Mouse (Mus musculus): ENCODE measurements around the gene Vps50. TPM values are rescaled to one million over a fixed set of nuclear protein-coding genes. Genes with fewer than 3 reads are reported as not detected.
A peak's percentile ranks its signal among the peaks of the same experiment; 100 is the strongest.

The Vps50 gene
- polyA plus RNA-seq (2014; fragmentation: Nextera tagmentation; extraction: Ambion mirVana) = 38.5 and 40.2 TPM in 2 replicates

DNA sequence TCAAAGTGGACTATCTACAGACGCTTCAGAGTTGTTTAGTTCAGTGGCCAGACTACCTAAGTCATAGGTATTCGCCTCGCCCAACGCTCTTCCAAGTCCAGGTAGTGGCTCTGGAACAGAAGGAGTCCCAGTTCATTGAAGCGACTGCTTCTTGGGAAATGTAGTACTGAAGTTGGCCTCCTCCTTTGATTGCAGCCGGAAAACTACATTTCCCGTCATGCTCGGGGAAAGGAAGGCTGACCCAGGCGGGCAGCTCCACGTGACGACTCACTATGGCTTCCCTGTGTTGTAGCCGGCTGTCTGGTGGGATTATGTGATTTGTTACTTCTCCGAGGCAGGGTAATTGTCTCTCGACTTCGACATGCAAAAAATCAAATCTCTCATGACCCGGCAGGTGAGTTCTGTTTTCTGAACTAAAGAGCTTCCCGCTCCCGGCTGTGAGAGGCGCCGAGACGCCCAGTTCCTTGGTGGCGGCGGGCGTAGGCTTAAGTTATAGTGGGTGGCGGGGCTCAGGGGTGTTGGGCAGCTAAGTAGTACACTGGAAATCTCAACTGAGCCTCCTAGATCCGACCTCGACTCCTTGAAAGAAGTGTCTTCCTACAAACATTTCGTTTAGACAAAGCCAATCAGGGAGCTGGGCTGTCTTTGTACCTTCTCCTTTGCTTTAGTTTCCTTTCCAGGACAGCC lies at the start of gene Vps50, which contains the start of gene Hepacam2:
Gene Vps50, plus strand, starts transcription at position 221 of the 687 bp plus-strand sequence.
Gene Hepacam2, minus strand, starts transcription at position 137 of the 687 bp plus-strand sequence.
- ATAC-seq (replicated peaks; ENCODE audit: insufficient number of reproducible peaks, low FRiP score, low TSS enrichment, low read depth) (peak; percentile 97), DNase-seq (ENCODE audit: low spot score) (peak; percentile 95)
- Histone ChIP-seq H3K9ac (replicated peaks; ENCODE audit: low read length) (peak within 1 kb of the TSS; percentile 67), H3K36me3 (replicated peaks; ENCODE audit: control insufficient read depth, insufficient read depth, low read depth, low read length) (no peaks in the 10 kb centered on the region), H3K4me2 (ENCODE audit: low read depth, low read length) (peak within 1 kb of the TSS; percentile 68), H3K27ac (replicated peaks; ENCODE audit: low read depth, low read length) (no peak within 1 kb of the TSS), H3K4me3 (ENCODE audit: low read depth, low read length) (peak within 1 kb of the TSS; percentile 75), H3K27me3 (ENCODE audit: control insufficient read depth, insufficient read depth, low read length) (no peaks in the 10 kb centered on the region), H3K4me1 (ENCODE audit: control insufficient read depth, insufficient read depth, low read length) (no peaks in the 10 kb centered on the region), H3K9me3 (replicated peaks; ENCODE audit: control insufficient read depth, low read length) (no peaks in the 10 kb centered on the region)
- under 1% methylated on average over 28 of the region's 28 CpGs for WGBS

DNA sequence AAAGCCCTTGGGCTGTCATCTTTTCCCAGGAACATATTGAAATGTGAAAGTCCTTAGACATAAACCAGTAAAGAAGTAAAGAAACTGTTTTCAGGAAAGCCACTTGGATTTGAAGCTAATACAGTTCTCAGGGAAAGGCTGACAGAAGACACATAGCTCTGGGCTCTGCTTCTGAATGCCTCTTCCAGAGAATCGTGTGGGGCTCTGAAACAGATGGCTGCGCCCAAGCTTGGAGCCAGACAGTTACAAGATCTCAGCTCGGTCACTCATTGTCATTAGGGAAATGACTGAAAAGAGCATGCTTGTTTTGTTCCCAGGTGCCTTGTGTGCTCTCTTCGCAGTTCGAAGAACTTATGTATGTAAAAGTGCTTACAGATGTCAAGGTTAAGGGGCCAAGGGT lies 43.8 kb upstream of the Vps50 start:
- H3K9me3 ChIP-seq (replicated peaks; ENCODE audit: control insufficient read depth, low read length) = no peaks in the 10 kb centered on the region
- ATAC-seq (replicated peaks; ENCODE audit: insufficient number of reproducible peaks, low FRiP score, low TSS enrichment, low read depth) = no peak
- H3K27ac ChIP-seq (replicated peaks; ENCODE audit: low read depth, low read length) = no peak overlapping the region
- 48% methylated on average over 5 of the region's 5 CpGs for WGBS
- H3K4me1 ChIP-seq (ENCODE audit: control insufficient read depth, insufficient read depth, low read length) = no peaks in the 10 kb centered on the region
- H3K36me3 ChIP-seq (replicated peaks; ENCODE audit: control insufficient read depth, insufficient read depth, low read depth, low read length) = no peaks in the 10 kb centered on the region
- no peaks in the 10 kb centered on the region for H3K27me3 ChIP-seq (ENCODE audit: control insufficient read depth, insufficient read depth, low read length)
- H3K4me2 ChIP-seq (ENCODE audit: low read depth, low read length) = no peak overlapping the region
- no peak overlapping the region for H3K4me3 ChIP-seq (ENCODE audit: low read depth, low read length)
- DNase-seq (ENCODE audit: low spot score) = peak; percentile 43
- no peak overlapping the region for H3K9ac ChIP-seq (replicated peaks; ENCODE audit: low read length)

DNA sequence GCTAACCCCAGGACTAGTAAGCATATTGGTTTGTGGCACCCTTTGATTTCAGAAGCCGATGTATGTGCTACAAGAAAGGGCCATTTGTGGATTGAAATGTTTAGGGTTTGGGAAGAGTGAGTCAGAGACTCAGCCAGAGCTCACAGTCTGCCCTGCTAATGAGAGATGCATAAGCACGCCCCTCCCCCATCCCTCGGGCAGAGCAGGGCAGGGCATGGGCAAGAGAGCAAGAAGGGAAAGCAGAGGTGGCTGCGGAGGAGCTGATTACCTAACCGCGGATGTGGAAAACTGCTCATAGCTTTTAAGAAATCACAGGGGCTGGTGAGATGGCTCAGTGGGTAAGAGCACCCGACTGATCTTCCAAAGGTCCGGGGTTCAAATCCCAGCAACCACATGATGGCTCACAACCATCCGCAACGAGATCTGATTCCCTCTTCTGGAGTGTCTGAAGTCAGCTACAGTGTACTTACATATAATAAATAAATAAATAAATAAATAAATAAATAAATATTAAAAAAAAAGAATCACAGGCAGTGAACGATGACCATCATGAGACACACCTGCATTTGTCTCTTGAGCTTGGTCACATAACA lies 42.1 kb upstream of the Vps50 start:
- H3K27ac ChIP-seq (replicated peaks; ENCODE audit: low read depth, low read length) = no peak overlapping the region
- H3K27me3 ChIP-seq (ENCODE audit: control insufficient read depth, insufficient read depth, low read length) = no peaks in the 10 kb centered on the region
- H3K4me3 ChIP-seq (ENCODE audit: low read depth, low read length) = no peak overlapping the region
- H3K4me1 ChIP-seq (ENCODE audit: control insufficient read depth, insufficient read depth, low read length) = no peaks in the 10 kb centered on the region
- DNase-seq (ENCODE audit: low spot score) (no peak), ATAC-seq (replicated peaks; ENCODE audit: insufficient number of reproducible peaks, low FRiP score, low TSS enrichment, low read depth) (no peak)
- no peaks in the 10 kb centered on the region for H3K36me3 ChIP-seq (replicated peaks; ENCODE audit: control insufficient read depth, insufficient read depth, low read depth, low read length)
- 64% methylated on average over 11 of the region's 11 CpGs for WGBS
- H3K4me2 ChIP-seq (ENCODE audit: low read depth, low read length) = no peak overlapping the region
- no peak overlapping the region for H3K9ac ChIP-seq (replicated peaks; ENCODE audit: low read length)
- H3K9me3 ChIP-seq (replicated peaks; ENCODE audit: control insufficient read depth, low read length) = no peaks in the 10 kb centered on the region

DNA sequence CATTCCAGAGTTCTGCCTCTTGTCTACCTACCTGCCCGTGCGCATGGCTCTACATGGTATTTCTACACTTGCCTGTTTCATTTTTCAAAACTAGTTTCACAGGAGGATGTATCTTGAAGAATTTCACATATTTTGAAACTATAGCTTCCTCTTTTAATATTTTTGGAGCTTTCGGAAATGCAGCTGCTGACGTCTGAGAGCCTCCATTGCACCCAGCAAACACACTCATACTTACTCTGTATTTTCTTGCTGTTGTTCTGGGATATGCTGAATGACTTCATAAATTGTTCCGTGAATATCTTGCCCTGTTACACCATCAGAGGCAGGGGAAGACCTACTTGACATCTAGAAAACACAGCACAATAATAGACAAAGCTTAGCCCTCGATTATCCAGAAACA lies 35.2 kb upstream of the Vps50 start:
- DNase-seq (ENCODE audit: low spot score) = no peak
- WGBS = 68% methylated on average over 6 of the region's 6 CpGs

DNA sequence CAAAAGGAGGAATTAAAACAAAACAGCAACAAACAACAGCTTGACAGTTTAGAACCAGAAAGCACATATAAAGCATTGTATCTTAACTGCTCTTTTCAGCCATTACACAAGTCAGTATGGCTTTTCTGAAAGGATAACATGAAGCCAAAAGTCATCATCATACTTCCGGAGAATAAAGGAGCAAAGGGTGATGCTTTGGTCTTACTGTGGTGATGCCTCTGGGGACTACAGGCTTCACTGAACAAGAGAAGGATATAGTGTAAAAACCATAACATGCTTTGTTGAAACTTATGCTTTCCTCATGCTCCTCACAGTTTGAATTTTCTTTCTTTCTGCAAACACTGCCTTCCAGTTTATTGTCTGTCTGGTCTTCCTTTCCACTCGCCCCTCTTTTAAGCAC lies 34.6 kb upstream of the Vps50 start:
- Histone ChIP-seq H3K27me3 (ENCODE audit: control insufficient read depth, insufficient read depth, low read length) (no peaks in the 10 kb centered on the region), H3K4me1 (ENCODE audit: control insufficient read depth, insufficient read depth, low read length) (no peaks in the 10 kb centered on the region), H3K9ac (replicated peaks; ENCODE audit: low read length) (no peak overlapping the region), H3K4me2 (ENCODE audit: low read depth, low read length) (no peak overlapping the region), H3K27ac (replicated peaks; ENCODE audit: low read depth, low read length) (no peak overlapping the region), H3K36me3 (replicated peaks; ENCODE audit: control insufficient read depth, insufficient read depth, low read depth, low read length) (no peaks in the 10 kb centered on the region), H3K4me3 (ENCODE audit: low read depth, low read length) (no peak overlapping the region), H3K9me3 (replicated peaks; ENCODE audit: control insufficient read depth, low read length) (no peaks in the 10 kb centered on the region)
- 81% methylated on average over 2 of the region's 2 CpGs for WGBS
- DNase-seq (ENCODE audit: low spot score) (no peak), ATAC-seq (replicated peaks; ENCODE audit: insufficient number of reproducible peaks, low FRiP score, low TSS enrichment, low read depth) (no peak)

More for the DNA sequence above, 35.2 kb upstream of the Vps50 start:
- ATAC-seq (replicated peaks; ENCODE audit: insufficient number of reproducible peaks, low FRiP score, low TSS enrichment, low read depth) = no peak
- Histone ChIP-seq H3K36me3 (replicated peaks; ENCODE audit: control insufficient read depth, insufficient read depth, low read depth, low read length) (no peaks in the 10 kb centered on the region), H3K9ac (replicated peaks; ENCODE audit: low read length) (no peak overlapping the region), H3K4me3 (ENCODE audit: low read depth, low read length) (no peak overlapping the region), H3K4me1 (ENCODE audit: control insufficient read depth, insufficient read depth, low read length) (no peaks in the 10 kb centered on the region), H3K4me2 (ENCODE audit: low read depth, low read length) (no peak overlapping the region), H3K27me3 (ENCODE audit: control insufficient read depth, insufficient read depth, low read length) (no peaks in the 10 kb centered on the region), H3K27ac (replicated peaks; ENCODE audit: low read depth, low read length) (no peak overlapping the region), H3K9me3 (replicated peaks; ENCODE audit: control insufficient read depth, low read length) (no peaks in the 10 kb centered on the region)

DNA sequence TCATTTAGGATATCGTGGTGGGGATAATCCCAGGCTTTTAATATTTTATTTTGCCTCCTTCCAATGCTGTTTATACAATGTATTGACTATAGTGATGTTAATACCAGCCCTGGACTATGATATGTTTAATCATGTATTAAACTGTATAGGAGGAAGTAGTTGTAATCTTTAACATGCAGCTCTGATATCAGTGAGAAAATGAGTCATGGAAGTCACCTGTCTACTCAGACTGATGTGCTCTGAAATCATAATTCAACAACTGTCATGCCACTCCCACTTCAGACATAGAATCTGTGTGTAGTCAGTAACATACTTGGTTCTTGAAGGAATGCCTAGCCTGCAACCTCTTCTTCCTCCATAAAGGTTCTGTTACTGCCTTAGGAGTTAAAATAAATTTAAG lies 29.6 kb upstream of the Vps50 start:
- no peaks in the 10 kb centered on the region for H3K9me3 ChIP-seq (replicated peaks; ENCODE audit: control insufficient read depth, low read length)
- no peaks in the 10 kb centered on the region for H3K4me1 ChIP-seq (ENCODE audit: control insufficient read depth, insufficient read depth, low read length)
- ATAC-seq (replicated peaks; ENCODE audit: insufficient number of reproducible peaks, low FRiP score, low TSS enrichment, low read depth) (no peak), DNase-seq (ENCODE audit: low spot score) (no peak)
- no peak overlapping the region for H3K27ac ChIP-seq (replicated peaks; ENCODE audit: low read depth, low read length)
- no peaks in the 10 kb centered on the region for H3K36me3 ChIP-seq (replicated peaks; ENCODE audit: control insufficient read depth, insufficient read depth, low read depth, low read length)
- no peak overlapping the region for H3K4me2 ChIP-seq (ENCODE audit: low read depth, low read length)
- no peak overlapping the region for H3K4me3 ChIP-seq (ENCODE audit: low read depth, low read length)
- H3K9ac ChIP-seq (replicated peaks; ENCODE audit: low read length) = no peak overlapping the region
- no peaks in the 10 kb centered on the region for H3K27me3 ChIP-seq (ENCODE audit: control insufficient read depth, insufficient read depth, low read length)
- 57% methylated on average over 1 of the region's 1 CpGs for WGBS

DNA sequence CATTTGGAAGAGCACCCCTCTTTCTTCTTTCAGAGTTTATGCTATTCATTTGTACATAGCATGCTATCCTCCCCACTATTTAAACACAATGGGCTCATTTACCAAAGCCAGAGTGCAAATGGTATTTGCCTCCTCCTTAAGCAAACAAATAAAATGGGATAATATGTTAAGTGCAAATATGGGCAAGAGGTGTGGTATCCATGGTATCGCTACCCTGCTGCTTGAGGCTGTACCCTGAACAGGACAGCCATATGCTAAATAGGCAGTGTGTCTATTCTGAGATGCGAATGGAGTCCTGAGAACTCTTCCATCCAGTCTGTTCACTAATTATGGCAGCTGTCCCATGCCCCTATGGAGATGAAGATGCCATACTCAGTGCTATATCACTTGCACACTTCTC lies 27.5 kb upstream of the Vps50 start:
- Histone ChIP-seq H3K4me2 (ENCODE audit: low read depth, low read length) (no peak overlapping the region), H3K36me3 (replicated peaks; ENCODE audit: control insufficient read depth, insufficient read depth, low read depth, low read length) (no peaks in the 10 kb centered on the region)
- 80% methylated on average over 2 of the region's 2 CpGs for WGBS

DNA sequence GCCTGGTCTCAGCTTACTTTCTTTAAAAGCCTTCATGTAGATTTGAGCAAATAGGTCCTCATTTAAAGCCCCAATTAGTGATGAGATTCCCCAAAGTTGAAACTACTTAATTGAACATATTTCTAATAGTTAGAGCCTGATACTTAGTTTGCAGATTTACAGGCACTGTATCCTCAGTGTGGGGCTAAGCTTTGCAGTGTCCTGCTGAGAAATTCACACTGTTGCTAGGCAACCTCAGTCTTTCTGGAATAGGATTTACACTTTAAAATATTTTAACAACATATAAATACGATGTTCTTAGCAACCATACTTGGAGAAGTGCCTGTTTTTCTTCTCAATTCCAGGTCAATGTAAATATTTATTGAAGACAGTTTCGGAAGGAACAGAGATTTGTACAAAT lies 21.9 kb upstream of the Vps50 start:
- Histone ChIP-seq H3K4me2 (ENCODE audit: low read depth, low read length) (no peak overlapping the region), H3K4me3 (ENCODE audit: low read depth, low read length) (no peak overlapping the region), H3K9me3 (replicated peaks; ENCODE audit: control insufficient read depth, low read length) (no peaks in the 10 kb centered on the region), H3K27me3 (ENCODE audit: control insufficient read depth, insufficient read depth, low read length) (no peaks in the 10 kb centered on the region), H3K9ac (replicated peaks; ENCODE audit: low read length) (no peak overlapping the region), H3K27ac (replicated peaks; ENCODE audit: low read depth, low read length) (no peak overlapping the region), H3K36me3 (replicated peaks; ENCODE audit: control insufficient read depth, insufficient read depth, low read depth, low read length) (no peaks in the 10 kb centered on the region), H3K4me1 (ENCODE audit: control insufficient read depth, insufficient read depth, low read length) (no peaks in the 10 kb centered on the region)
- DNase-seq (ENCODE audit: low spot score) (no peak), ATAC-seq (replicated peaks; ENCODE audit: insufficient number of reproducible peaks, low FRiP score, low TSS enrichment, low read depth) (no peak)
- WGBS = 69% methylated on average over 2 of the region's 2 CpGs

More for the DNA sequence above, 27.5 kb upstream of the Vps50 start:
- ATAC-seq (replicated peaks; ENCODE audit: insufficient number of reproducible peaks, low FRiP score, low TSS enrichment, low read depth) (no peak), DNase-seq (ENCODE audit: low spot score) (no peak)
- H3K4me1 ChIP-seq (ENCODE audit: control insufficient read depth, insufficient read depth, low read length) = no peaks in the 10 kb centered on the region
- no peaks in the 10 kb centered on the region for H3K27me3 ChIP-seq (ENCODE audit: control insufficient read depth, insufficient read depth, low read length)
- H3K9ac ChIP-seq (replicated peaks; ENCODE audit: low read length) = no peak overlapping the region
- H3K27ac ChIP-seq (replicated peaks; ENCODE audit: low read depth, low read length) = no peak overlapping the region
- H3K4me3 ChIP-seq (ENCODE audit: low read depth, low read length) = no peak overlapping the region
- no peaks in the 10 kb centered on the region for H3K9me3 ChIP-seq (replicated peaks; ENCODE audit: control insufficient read depth, low read length)
